Mouse (Mus musculus) neural tube, embryonic 10.5 days (tissue): ENCODE measurements around the gene Nrp2.

ENCODE experiments used
- DNase-seq: peaks from one replicate; pipeline ENCODE4 v3.0.0-alpha.2; 2017; ENCODE audit warnings: low spot score; ENCODE audit errors: extremely low spot score

Gene Nrp2

DNA sequence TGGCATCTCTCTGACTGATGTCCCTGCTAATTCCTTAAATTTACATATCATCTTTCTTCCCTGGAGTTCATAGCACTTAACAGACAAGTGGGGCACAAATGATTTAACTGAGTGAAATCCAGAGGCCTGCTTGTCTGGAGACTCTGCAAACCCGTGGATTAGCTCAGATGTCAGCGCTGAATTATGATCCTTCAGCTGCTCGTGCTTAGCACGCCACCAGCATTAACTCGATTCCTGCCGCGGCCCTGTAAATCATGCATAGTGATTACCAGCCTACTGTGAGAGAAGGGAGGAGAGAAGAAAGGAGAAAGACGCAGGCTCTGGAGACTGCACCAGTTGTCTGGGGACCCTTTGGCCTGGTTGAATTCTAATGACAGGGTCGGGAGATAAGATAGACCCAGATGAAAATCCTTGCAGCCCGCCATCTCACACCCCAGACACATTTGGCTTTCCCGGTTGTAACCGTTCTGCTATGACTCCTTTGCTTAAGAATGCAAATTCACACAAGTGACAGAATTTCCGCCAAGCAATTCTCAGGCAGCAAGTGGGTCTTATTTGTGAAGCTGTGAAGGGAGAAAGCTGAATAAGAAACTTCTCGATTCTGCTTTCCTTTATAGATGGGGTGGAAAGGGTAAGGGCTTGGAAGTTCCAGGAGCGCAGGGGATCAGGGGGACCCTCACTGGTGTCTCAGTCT lies 77.1 kb downstream of the Nrp2 start:
- peak; percentile 63 for DNase-seq

DNA sequence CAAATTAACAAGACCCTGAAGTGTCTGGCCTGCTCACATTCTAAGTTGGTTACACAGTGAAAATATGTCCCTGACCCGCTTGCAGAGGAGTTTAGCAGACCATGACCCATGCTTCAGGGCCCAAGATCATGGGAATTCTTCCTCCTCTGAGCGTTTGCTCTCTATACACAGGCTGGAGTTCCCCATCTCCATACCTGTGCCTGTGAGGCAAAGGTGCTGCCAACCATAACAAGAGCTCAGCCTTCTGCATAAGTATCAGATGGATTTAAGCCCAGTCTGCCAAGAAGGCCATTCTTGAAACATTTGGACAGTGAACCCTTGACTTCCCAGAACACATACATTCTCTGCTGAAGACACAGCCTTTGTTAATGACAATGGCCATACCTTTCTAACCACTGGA lies 79.1 kb downstream of the Nrp2 start:
- DNase-seq = no peak

GRCm38 (mm10) chr1:62782573-62782972 lies 79.5 kb downstream of the Nrp2 start:
- no peak for DNase-seq

DNA sequence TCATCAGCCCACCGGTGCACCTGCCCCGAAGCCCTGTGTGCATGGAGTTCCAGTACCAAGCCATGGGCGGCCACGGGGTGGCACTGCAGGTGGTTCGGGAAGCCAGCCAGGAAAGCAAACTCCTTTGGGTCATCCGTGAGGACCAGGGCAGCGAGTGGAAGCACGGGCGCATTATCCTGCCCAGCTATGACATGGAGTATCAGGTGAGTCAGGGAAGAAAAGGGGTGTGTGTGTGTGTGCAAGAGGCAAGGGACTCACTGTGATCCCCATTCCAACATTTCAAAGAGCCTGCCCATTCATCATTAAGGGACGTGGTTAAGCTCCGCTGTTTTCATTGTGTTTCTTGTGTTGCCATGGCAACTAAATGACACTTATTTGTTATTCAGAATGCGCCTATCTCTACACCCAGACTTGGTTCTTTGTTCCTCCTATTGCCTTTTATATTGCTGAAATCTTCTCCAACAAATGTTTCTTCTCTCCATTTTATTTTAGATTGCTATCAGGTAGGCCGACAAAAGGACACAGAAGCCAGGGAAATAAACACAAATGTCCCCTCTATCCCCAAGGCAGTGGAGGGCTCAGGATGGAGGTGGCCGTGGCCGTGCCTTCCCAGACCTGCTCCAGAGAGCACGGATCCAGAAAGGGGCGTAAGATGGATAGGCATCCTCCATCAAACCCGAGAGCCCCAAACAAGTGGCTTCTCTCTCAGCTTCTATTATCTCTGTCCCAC lies 80.4 kb downstream of the Nrp2 start:
- DNase-seq = peak; percentile 30

- DNase-seq = no peak
Observed at GRCm38 (mm10) chr1:62784084-62784392, 81.0 kb downstream of the Nrp2 start.

DNA sequence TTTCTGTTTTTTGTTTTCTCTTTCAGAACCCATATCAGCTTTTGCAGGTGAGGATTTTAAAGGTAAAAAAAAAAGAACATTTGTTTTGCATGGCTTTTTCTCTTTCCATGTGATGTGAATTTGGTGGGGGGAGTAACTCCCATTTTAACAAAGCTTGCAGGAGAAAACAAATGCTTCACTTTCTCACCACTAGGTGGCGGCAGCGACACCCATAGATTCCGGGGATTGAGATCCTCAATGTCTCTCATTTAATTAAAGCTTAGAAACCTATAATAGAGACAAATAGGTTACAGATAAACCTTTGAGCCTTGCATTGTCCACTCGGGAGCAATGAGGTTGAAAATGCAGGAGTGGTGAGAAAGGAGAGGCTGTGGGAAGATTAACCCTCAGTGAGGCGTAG lies 83.2 kb downstream of the Nrp2 start:
- peak; percentile 61 for DNase-seq

DNA sequence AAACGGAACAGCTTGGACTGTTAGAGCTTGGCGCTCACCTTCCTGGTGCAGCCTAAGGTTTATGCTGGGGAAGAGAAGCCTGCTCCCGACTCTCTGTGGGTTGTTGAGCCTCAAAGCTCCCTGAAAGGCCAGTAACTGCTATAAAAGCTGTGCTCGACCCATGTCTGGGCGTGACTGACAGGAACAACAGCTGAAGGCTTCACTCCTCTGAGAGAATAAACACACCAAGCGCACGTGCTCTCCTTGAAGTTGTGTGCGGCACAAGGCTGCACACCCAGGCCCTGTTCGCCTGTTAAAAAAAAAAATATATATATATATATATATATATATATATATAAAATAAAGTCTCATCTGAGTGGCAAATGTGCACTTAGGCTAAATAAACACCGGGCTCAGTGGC lies 84.5 kb downstream of the Nrp2 start:
- no peak for DNase-seq

- DNase-seq = peak; percentile 59
Observed at GRCm38 (mm10) chr1:62794223-62794895, 91.3 kb downstream of the Nrp2 start.

DNA sequence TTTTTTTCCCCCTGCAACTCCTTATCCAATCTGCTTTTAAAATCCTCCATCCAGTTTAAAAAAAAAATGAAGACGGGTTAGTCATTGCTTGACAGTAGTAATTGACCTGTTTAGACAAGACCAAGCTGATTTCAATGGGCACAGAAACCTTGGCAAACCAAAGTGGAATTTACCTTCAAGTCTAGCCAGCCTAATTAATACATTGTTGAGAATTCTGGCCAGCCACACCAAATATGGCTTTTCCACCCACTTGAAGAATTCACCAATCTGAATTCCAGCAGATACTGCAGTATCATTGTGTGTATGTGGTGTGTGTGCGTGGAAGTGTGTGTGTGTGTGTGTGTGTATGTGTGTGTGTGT lies 91.8 kb downstream of the Nrp2 start:
- DNase-seq = no peak

DNA sequence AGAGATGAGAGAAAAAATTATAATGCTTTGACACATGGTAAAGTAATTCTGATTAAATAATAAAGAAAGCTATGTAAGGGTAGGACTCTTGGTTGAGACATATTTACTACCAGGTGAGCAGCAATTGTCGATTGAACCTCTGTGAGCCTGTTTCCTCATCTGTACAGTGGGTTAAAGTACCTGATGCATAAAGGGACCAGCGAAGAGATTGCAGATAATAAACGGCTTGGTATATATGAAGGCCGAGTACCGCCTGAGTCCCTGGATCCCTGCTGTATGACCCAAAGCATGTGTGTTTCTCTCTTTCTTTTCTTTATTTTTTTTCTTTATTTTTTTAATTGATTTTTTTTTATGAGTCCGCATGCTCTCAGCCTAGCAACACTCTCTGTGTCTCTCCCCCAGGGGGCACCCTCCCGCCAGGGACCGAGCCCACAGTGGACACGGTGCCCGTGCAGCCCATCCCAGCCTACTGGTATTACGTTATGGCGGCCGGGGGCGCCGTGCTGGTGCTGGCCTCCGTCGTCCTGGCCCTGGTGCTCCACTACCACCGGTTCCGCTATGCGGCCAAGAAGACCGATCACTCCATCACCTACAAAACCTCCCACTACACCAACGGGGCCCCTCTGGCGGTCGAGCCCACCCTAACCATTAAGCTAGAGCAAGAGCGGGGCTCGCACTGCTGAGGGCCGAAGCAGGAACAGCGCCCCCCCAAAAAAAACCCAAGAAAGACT lies 92.4 kb downstream of the Nrp2 start:
- DNase-seq = peak; percentile 72

DNA sequence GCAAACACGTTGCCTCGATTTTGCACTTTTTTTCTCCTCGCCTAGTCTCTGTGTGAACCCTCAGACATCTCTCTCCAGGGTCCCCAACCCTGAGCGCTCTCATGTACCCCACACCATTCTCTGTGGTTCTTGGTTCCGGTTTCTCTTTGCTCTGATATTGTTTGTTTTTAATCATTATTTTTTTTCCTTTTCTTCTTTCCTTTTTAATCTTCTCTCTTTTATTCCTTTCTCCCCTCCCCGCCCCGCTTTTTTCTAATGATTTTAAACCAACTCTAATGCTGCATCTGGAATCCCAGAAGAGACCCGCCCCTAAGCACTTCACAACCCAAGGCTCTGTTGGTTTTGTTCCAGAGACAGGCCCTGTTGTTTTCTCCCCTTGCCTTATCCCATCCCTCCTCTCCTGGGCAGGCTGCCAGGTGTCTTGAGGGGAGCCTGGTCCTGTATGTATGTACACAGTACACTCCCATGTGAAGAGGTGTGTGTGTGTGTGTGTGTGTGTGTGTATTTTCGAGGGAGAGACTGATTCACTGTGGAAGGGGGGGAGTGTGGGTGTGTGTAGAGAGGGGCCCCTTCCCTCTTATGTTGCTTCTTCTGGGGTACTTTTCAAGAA lies 93.1 kb downstream of the Nrp2 start:
- DNase-seq = no peak

GRCm38 (mm10) chr1:62799427-62799826 lies 96.3 kb downstream of the Nrp2 start:
- no peak for DNase-seq

DNA sequence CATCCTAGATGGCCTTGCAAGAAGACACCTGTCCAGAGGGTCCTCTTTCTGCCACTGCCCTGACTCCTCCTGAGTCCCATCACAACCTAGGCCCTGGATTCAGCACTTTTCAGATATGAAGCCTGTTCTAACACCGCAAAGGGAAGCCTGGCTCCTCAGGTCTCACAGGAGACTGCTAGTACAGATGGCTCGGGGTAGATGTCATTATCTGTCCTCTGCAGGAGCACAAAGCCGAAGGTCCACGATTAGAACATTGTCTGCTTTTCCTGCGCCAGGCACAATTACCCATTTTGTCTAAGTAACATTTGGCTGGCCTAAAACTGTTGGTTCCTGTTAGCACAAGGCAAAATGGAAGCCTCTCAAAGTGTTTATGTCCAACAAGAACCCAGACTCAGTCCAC lies 97.3 kb downstream of the Nrp2 start:
- no peak for DNase-seq

DNA sequence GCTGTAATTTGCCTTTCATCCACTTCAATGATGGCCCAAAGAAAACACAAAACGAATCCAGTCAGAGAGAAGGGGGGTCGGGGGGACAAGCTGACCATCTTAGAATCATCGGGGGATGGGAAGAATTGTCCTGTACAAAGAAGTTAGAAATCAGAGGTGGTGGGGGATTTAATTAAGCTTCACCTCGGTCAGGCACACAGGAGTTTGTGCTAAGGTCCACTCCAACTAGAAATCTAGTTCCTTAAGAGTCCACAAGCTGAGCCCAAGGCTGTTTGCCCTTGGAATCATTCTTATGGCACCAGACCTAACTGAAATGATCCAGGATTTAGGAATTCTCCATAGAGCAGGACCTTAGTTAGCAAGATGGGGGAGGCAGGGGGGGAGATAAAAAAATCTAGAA lies 98.3 kb downstream of the Nrp2 start:
- no peak for DNase-seq

DNA sequence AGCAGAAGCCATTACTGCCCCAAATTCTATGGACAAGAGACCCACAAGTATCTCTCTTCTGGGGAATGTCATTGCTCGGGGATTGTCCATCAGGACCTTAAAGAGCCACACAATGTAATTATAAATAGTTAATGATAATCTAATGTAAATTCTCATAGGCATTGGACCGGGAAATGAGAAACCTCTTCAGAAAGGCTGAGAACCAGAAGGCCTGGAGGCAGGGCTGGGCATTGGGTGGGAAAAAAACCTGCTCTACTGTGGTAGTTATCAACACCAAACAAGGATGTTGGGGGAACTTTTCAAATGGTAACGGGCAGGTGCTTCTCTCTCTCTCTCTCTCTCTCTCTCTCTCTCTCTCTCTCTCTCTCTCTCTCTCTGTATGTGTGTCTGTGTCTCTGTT lies 98.8 kb downstream of the Nrp2 start:
- no peak for DNase-seq

GRCm38 (mm10) chr1:62803544-62803943 lies 100.5 kb downstream of the Nrp2 start:
- DNase-seq = no peak

DNA sequence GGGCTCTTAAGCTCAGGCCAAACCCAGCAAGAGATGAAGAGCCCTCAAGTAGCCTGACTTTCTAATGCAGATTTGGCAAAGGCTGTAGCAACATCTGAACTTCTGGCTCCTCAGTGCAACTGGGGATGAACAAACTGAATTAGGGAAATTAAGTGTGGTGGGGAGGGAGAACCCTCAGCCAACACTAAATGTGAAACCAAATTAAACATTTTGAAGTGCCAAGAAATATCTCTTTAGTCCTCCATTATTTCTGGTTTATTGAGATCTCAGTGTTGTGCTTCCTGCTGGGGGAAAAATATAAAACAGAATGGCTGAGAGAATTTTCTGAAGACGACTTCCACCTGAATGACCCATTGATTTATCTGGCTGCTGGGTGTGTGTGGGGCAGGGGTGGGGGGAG lies 102.9 kb downstream of the Nrp2 start:
- DNase-seq = no peak

- no peak for DNase-seq
Observed at GRCm38 (mm10) chr1:62808395-62808794, 105.3 kb downstream of the Nrp2 start.

DNA sequence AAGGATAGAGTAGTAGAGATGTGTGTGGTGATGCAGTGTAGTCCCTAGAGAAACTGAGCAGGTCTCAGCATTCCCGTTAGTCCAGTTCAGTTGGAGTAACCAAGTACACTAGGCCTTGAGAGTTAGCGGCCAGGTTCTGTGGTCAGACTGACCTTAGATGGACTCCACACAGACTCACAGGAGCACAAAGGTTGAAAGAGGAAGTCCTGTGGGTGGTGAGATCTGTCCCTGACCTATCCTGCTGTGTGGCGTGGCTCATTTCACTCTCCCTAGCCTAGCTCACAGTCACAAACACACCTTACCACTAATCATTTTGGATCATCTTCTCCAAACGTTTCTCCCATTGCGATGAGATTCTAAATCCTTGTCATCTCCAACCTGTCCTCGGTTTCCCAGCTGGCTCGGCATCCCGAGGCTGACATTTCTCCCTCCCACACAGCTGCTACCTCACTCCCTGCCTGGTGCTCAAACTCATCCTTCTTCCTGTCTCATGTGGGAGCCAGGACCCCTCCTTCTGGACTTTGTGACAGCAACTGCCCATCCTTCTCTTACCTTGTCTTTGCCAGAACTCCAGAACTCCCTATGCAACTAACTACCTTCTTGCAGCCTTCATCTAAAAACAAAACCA lies 106.6 kb downstream of the Nrp2 start:
- DNase-seq = no peak

- no peak for DNase-seq
Observed at GRCm38 (mm10) chr1:62811141-62811540, 108.1 kb downstream of the Nrp2 start.
